Mouse (Mus musculus) NIH3T3 (cell line): ENCODE data around the gene Mllt1.
A peak's percentile ranks its signal among the peaks of the same experiment; 100 is the strongest.
"Not testable (repeated sequence)": the region's sequence is repeated elsewhere in the genome, so short reads cannot be mapped to it uniquely, and the experiment has no call there.

Source experiments
- DNase-seq: peaks from one replicate; pipeline ENCODE4 v3.0.0-alpha.2; 2012; ENCODE audit warnings: low read depth

The Mllt1 gene

DNA sequence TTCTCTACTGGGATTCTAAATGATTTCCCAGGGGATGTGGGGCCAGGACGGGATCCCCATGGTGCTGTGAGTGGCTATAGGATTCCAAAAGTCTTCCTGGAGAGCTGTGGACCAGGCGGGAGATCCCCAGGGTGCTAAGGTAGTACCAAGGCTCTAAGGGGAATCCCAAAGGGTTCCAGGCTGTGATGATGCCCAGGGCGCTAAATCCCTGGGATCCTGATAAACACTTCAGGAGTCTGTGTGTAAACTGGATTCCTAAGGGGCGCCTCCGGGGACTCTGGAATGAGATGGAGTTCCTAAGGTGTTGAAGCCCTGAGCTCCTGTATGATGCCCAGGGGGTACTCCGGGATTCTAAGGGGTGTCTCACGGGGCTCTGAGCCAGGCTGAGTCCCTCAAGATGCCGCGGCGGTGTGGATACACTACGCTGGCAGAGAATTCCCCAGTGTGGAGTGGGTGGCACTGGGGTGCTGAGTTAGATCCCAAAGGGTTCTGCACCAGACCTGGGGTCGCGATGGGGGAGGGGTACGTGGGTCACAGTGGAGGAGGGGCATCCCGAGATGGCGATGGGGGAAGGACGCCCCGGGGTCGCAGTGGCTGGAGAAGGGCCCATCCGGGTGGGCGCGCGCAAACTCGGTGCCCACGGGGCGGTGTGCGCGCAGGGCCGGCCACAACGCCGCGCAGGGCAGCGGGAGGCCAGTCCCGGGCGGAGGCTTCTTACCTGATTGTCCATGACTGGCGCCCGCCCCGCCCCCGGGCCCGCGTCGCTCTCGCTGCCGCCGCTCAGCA, 477 bp downstream of the Mllt1 start:
- peak; percentile 38 for DNase-seq

GRCm38 (mm10) chr17:56933395-56933794, 1.8 kb downstream of the Mllt1 start:
- no peak for DNase-seq

- DNase-seq = peak; percentile 70
Observed at GRCm38 (mm10) chr17:56930026-56930425, 5.2 kb downstream of the Mllt1 start.

GRCm38 (mm10) chr17:56929530-56929929, 5.7 kb downstream of the Mllt1 start:
- DNase-seq = no peak

DNA sequence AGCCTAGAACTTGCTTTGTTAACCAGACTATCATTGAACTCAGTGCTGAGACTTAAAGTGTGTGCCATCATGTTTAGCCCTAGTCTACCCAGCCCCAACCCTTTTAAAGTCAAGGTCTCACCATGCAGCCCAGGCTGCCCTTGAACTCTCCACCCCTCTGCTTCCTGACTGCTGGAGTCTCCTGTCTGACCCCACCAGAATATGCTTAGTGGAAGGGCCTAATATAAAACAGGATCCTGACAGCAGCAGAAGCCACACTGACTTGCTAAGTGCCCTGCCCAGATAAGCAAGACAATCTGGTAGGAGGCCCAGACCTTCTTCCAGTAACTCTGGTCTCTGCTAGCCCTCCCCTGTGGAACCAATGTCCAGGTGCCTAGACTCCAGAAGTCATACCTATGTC, 6.1 kb downstream of the Mllt1 start:
- DNase-seq = no peak

DNA sequence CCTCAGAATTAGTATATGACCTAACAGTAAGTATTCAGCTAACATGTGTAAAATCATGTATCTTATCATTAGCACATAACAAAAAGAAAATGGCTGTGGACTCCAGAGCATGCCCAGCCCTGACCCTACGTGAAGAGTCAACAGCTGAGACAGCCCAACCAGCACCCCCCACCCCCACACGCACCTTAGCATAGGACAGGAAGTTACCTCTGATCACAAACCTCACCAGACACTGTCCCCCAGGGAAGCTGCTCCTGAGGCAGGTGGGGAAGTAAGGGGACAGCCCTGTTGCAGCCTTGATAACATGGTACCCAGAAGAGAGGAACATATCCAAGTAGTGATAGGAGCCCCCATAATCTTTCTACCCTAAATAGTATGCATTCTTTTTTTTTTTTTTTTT, 9.2 kb downstream of the Mllt1 start:
- DNase-seq = no peak

DNA sequence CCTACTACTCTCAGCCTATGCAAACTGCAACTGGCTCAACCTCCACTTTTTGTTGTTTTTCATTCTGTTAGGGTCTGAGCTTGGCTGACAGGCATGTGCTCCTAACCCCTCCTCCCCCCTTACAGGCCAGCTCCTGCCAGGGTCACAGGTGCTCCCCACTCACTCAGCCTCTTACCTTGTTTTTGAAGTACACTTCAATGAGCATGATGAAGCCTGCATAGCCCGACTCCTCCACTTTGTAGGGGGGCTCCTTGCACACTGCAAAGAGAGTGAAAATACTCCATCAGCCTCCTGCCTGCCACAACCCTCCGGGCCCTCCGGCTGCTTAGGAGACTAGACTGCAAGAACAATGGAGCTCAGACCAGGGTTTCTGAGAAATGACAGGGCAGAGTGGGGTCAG, 15.5 kb downstream of the Mllt1 start:
- DNase-seq = no peak

GRCm38 (mm10) chr17:56917166-56917565, 18.0 kb downstream of the Mllt1 start:
- DNase-seq = peak; percentile 81

DNA sequence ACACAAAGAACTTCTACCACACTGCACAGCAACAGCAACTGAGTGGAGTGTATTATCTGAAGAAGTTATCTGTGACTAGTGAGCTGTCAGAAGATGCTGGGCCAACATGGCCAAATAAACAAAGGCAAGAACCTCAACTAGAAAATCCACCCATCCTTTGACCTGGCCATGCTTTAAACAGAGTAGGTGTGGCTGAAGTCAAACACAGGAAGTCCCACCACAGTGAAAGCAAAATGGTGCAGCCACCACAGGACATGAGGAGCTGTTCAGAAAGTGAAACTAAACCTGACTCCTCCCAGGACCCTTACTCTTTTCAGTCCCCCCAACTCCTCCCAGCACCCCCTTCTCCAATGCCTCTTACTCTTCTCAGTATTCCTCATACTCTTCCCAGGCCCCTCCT, 21.8 kb downstream of the Mllt1 start:
- DNase-seq = no peak

DNA sequence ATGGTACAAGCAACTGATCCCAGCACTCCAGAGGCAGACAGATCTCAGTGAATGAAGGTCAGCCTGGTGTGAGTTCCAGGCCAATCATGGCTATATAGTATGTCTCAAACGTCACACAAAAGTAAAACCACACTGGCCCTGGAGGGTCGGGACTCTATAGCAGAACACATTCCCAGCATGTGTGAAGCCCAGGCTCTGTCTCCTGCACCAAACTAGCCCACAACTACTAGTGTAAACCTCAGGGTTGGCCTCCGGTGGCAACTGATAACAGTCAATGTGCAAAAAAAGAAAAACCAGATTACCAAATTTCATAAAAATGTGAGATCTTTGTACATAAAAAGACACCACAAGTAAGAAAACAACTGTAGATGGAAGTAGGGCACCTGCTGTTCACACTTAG, 22.2 kb downstream of the Mllt1 start:
- DNase-seq = no peak

DNA sequence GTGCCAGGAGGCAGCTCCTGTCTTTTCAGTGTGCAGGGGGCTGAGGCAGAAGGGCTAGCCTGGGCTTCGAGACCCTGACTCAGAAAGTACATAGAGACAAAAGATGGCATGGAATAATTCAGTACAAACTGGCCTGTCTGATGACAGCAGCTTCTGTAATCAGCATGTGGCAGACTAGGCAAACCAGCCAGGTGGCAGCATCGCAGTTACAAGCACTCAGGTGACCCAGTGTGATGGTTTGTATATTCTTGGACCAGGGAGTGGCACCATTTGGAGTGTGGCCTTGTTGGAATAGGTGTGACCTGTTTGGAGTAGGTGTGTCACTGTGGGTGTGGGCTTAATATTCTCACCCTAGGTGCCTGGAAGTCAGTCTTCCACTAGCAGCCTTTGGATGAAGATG, 25.5 kb downstream of the Mllt1 start:
- DNase-seq = not testable (repeated sequence)

- no peak for DNase-seq
Observed at GRCm38 (mm10) chr17:56907887-56908286, 27.3 kb downstream of the Mllt1 start.

GRCm38 (mm10) chr17:56907096-56907495, 28.1 kb downstream of the Mllt1 start:
- DNase-seq = no peak

DNA sequence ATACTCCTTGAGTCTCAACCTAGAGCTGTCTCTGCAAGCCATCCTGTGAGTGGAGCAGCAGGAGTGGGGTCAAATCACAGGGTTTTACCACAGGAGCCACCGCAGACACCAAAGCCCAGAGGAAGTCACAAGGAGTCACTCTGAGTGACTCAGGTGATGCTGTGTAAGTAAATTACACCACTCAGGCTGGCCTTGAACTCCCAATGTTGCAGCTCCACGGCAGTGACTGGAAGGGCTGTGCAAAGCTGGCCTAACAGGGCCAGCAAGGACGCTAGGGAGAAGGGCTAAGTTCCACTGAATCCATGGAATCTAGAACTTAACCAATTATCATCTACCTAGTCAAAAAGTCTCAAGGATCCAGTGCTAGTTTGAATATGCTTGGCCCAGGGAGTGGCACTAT, 29.0 kb downstream of the Mllt1 start:
- DNase-seq = no peak

- no peak for DNase-seq
Observed at GRCm38 (mm10) chr17:56902698-56903097, 32.5 kb downstream of the Mllt1 start.

DNA sequence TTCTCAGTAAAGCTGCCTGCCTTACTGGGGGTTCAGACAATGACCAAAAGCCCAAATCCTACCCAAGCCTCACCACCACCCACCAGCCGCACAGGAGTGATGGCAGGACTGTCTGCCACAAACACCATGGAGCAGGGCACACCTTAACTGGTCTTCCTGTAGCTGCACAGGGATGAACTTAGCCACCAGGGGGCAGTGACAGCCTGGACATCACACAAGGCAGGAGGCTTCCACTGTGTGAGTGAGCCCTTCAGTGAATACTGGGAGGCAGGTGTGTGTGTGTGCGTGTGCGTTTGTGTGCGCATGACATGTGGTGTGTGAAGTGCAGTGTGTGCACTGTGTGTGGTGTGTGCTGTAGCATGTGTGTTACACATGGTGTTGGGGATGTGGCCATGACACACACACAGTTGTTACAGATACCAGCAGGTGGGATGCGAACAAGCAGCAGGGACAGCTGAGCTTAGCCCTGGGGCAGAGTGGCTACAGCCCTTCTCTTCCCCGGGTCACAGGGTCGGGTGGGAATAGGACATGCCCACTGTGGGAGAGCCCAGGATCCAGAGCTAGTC, 37.5 kb downstream of the Mllt1 start:
- DNase-seq = peak; percentile 91

DNA sequence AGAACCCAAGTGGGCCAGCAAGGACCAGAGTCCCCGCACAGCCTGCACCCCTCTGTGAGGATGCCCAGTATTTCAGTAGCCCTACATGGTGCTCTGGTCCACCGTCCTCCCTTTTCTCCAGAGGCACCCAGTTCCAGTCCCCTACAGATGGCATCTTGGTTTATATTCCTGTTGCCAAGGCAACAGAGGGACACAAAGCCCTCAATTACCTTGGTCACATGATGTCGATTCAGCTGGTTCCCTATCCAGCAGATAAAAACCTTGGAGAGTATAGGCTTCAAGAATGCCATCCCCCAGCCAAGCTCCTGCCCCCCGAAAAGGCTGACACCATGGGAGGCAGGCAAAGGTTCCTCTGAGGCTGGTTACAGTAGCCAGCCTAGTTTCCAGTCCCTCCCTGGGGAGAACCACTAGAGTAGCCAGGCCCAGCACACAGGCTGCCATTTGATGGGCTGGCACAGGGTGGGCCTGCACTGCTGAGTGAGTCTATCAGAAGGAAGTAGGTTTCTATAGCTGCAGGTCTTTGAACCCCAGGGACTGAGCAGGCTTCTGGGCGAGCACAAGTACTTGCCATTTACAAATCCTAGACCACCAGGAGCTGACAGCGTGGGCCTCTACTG, 38.6 kb downstream of the Mllt1 start:
- DNase-seq = no peak

DNA sequence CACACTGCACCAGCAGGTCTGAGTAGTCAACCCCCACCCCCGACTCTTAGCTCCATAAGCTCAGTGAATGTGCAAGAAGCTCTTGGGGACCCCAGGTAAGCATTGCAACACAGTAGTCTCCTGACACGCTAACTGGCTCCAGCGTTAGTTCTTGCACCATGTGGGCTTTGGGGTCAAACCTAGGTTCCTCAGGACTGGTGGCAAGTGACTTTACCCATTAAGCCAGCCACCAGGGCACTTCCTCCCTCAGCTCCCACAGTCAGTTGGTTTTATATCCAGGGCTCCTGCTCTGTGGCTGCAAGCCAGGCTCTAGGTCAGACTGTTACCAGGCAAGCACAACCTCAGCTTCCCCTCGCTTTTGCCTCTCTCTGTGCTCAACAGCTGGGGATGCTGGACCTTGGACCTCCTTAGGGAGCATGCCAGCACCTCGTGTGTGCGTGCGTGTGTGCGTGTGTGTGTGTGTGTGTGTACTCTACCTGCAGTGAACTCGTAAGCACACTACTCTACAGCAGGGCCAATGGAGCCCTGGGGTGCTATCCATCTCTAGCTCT, 39.8 kb downstream of the Mllt1 start:
- no peak for DNase-seq

GRCm38 (mm10) chr17:56890018-56890417, 45.2 kb downstream of the Mllt1 start:
- no peak for DNase-seq

DNA sequence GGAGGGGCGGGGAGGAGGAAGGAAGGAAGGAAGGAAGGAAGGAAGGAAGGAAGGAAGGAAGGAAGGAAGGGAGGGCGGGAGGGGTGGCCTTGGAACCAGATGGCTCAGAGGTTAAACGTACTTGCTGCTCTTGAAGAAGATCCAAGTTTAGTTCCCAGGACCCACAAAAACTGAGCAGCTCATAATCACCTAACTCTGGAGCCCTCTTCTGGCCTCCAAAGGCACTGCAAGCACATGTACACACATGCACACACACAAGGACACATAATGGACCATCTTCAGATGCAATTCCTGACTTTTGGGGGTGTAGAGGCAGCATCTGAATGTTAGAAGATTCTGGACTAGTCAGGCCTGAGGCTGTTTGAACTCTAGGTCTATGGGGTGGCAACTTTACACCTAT, 47.2 kb downstream of the Mllt1 start:
- DNase-seq = no peak

GRCm38 (mm10) chr17:56884809-56885208, 50.4 kb downstream of the Mllt1 start:
- DNase-seq = no peak

DNA sequence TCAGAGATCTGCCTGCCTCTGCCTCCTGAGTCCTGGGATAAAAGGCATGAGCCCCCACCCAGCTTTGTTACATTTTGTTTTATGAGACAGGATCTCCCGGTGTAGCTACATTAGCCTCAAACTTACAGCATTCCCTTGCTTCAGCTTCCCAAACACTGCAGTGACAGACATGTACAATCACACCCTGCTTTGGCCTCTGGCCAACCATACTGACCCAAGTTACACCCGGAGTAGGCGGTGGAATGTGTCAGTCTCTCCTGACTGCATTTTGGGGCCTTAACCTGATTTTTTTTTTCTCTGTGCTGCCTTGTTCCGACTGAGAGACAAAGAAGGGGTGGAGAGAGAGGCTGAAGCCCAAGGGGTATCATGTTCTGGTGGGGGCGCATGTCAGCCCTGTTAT, 50.9 kb downstream of the Mllt1 start:
- DNase-seq = peak; percentile 59

DNA sequence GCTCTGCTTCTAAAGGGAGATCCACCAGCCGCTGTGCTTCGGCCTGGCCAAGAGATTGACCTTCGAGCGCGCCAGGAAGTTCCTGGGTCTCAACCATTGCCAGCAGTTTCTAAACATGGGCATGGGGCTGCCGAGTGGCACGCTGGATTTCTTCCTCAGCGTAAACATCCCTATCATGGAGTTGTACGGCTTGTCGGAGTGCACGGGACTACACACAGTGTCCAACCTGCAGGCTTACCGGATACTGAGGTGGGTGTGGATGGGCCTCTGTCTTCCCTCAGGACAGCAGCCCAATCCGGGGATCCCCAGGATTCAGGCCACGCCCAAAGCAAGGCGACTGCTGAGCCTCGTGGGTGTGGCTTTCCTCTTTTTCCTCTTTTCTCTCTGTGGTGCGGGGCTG, 51.6 kb downstream of the Mllt1 start:
- no peak for DNase-seq
